Mouse (Mus musculus): ENCODE measurements around the gene Scly.

- TF ChIP-seq POLR2A (IDR thresholded peaks at IDR 0.05; ENCODE audit: borderline replicate concordance, insufficient read depth, low read length) (no peak), CTCF (IDR thresholded peaks at IDR 0.05; ENCODE audit: borderline replicate concordance, insufficient read depth, low read depth, low read length) (no peak)
These were observed 11.4 kb downstream of the Scly start for GRCm38 (mm10) chr1:91309366-91310085.

Measured in cerebellum, adult 2 months (tissue).